Mouse (Mus musculus): ENCODE data around the gene 2010300C02Rik. TPM values are rescaled to one million over a fixed set of nuclear protein-coding genes. Genes with fewer than 3 reads are reported as not detected.
A peak's percentile ranks its signal among the peaks of the same experiment; 100 is the strongest.

The 2010300C02Rik gene
- total RNA-seq (2017) = 0.06 and 1.4 TPM in 2 replicates

DNA sequence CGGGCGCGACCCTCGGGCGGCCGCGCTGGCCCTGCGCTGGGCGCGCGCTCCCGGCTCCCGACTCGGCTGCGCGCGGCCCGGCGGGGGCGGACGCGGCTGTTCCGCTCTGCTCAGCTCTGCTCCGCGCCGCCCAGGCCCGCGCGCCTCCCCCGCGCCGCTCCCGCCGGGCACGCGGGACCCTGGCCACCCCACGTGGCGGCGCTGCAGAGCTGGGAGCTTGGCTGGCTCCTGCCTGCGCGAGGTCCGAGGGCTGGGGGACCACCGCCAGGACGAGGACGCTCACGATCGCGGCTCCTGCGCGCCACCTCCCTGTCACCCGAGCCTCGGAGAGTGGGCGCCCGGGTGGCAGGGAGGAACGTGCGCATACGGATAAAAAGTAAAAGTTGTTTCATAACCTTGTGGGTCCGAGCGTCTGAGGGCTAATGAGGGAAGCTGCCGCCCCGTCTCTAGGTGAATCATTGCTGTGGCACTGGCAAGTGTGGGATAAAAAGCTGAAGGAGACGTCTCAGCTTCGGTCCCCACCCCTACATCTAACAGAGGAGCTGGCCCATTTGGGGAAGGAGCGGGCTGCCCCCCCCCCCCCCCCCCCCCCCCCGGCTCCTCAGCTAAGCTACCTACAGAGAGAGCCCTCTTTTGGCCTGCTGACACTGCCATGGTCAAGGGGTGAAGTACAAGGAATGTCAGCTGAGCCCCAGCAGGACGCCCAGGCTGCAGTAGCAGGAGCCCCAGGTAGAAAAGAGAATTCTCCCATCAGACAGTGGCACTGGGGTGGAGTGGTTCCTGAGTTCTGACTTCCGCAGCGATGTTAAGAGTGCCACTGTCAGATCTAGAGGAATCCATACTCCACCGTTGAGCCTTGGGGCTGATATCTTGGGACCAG, at the start of gene 2010300C02Rik:
Gene 2010300C02Rik (minus strand): TSS at position 325 of the 880 bp plus-strand sequence.
- ATAC-seq (replicated peaks in 1 of 2; ENCODE audit: insufficient read depth in 1 of 2, low FRiP score in 2 of 2, low TSS enrichment in 1 of 2, low read depth in 1 of 2, poor library complexity in 2 of 2, severe bottlenecking in 2 of 2) = peak in 1 of 2 experiments; percentile 27; a peak in 1 of 4 replicates

- ATAC-seq (replicated peaks in 1 of 2; ENCODE audit: insufficient read depth in 1 of 2, low FRiP score in 2 of 2, low TSS enrichment in 1 of 2, low read depth in 1 of 2, poor library complexity in 2 of 2, severe bottlenecking in 2 of 2) = no peak
Observed at GRCm38 (mm10) chr1:37759407-37759806, 39.5 kb upstream of the 2010300C02Rik start.

GRCm38 (mm10) chr1:37744650-37745259, 24.9 kb upstream of the 2010300C02Rik start:
- ATAC-seq (replicated peaks in 1 of 2; ENCODE audit: insufficient read depth in 1 of 2, low FRiP score in 2 of 2, low TSS enrichment in 1 of 2, low read depth in 1 of 2, poor library complexity in 2 of 2, severe bottlenecking in 2 of 2) = 0 out of 4 replicates have a peak, but pooled peaks of 1 of the 2 experiments have one; percentile 37

- ATAC-seq (replicated peaks in 1 of 2; ENCODE audit: insufficient read depth in 1 of 2, low FRiP score in 2 of 2, low TSS enrichment in 1 of 2, low read depth in 1 of 2, poor library complexity in 2 of 2, severe bottlenecking in 2 of 2) = no peak
Observed at GRCm38 (mm10) chr1:37742602-37743270, 22.9 kb upstream of the 2010300C02Rik start.

DNA sequence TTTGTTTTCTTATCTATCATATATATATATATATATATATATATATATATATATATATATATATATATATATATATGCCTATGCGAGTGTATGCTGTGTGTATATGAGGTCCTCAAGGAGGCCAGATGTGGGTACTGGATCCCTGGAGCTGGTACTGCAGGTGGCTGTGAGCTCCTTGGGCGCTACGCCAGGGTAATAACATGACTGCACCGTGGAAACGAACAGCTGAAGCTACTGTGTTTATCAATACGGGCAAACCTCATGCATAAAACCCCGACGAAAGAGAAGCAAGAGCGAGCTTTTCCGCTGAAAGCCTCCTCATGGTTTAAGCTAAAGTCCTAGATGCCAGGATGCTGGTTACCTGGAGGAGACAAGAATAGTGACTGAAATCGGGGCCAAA, 22.2 kb upstream of the 2010300C02Rik start:
- ATAC-seq (replicated peaks in 1 of 2; ENCODE audit: insufficient read depth in 1 of 2, low FRiP score in 2 of 2, low TSS enrichment in 1 of 2, low read depth in 1 of 2, poor library complexity in 2 of 2, severe bottlenecking in 2 of 2) = no peak

- ATAC-seq (replicated peaks in 1 of 2; ENCODE audit: insufficient read depth in 1 of 2, low FRiP score in 2 of 2, low TSS enrichment in 1 of 2, low read depth in 1 of 2, poor library complexity in 2 of 2, severe bottlenecking in 2 of 2) = no peak
Observed at GRCm38 (mm10) chr1:37740161-37740802, 20.4 kb upstream of the 2010300C02Rik start.

DNA sequence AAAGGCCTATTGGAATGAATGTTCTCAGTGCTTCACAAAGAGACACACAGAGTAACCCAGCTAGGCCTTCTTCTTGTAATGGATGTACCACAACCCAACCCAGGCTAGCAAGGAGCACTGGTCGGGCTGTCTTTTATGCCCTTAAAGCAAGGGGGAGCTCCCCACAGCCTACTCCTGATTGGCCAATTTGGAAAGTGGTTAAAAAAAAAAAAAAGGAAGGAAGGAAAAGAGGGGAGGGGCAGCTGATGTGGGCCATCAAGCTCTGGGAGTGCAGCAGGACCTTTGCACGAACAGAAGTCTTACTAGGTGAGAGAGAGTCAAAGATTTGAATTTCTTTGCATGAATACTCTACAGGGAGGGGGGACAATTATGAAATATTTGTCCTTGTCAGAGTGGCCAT, 19.0 kb upstream of the 2010300C02Rik start:
- no peak for ATAC-seq (replicated peaks in 1 of 2; ENCODE audit: insufficient read depth in 1 of 2, low FRiP score in 2 of 2, low TSS enrichment in 1 of 2, low read depth in 1 of 2, poor library complexity in 2 of 2, severe bottlenecking in 2 of 2)

DNA sequence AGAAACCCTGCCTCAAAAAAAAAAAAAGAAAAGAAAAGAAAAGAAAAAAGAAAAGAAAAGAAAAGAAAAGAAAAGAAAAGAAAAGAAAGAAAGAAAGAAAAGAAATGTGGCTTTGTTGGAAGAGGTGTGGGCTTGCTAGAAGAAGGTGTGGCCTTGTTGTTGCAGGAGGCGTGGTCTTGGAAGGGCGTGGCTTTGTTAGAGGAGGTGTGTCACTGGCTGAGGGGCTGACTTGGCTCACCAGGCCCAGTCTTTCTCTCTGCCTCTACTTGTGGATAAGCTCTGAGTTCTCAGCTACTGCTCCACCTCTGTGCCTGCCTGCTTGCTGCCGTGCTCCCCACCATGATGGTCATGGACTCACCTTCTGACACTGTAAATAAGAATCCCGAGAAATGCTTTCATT, 17.2 kb upstream of the 2010300C02Rik start:
- ATAC-seq (replicated peaks in 1 of 2; ENCODE audit: insufficient read depth in 1 of 2, low FRiP score in 2 of 2, low TSS enrichment in 1 of 2, low read depth in 1 of 2, poor library complexity in 2 of 2, severe bottlenecking in 2 of 2) = no peak

GRCm38 (mm10) chr1:37735932-37736331, 16.0 kb upstream of the 2010300C02Rik start:
- ATAC-seq (replicated peaks in 1 of 2; ENCODE audit: insufficient read depth in 1 of 2, low FRiP score in 2 of 2, low TSS enrichment in 1 of 2, low read depth in 1 of 2, poor library complexity in 2 of 2, severe bottlenecking in 2 of 2) = no peak

- ATAC-seq (replicated peaks in 1 of 2; ENCODE audit: insufficient read depth in 1 of 2, low FRiP score in 2 of 2, low TSS enrichment in 1 of 2, low read depth in 1 of 2, poor library complexity in 2 of 2, severe bottlenecking in 2 of 2) = no peak
Observed at GRCm38 (mm10) chr1:37734841-37735240, 15.0 kb upstream of the 2010300C02Rik start.

GRCm38 (mm10) chr1:37729353-37729752, 9.5 kb upstream of the 2010300C02Rik start:
- ATAC-seq (replicated peaks in 1 of 2; ENCODE audit: insufficient read depth in 1 of 2, low FRiP score in 2 of 2, low TSS enrichment in 1 of 2, low read depth in 1 of 2, poor library complexity in 2 of 2, severe bottlenecking in 2 of 2) = no peak

- peak; percentile 43 to 56; a peak in 1 of 4 replicates for ATAC-seq (replicated peaks in 1 of 2; ENCODE audit: insufficient read depth in 1 of 2, low FRiP score in 2 of 2, low TSS enrichment in 1 of 2, low read depth in 1 of 2, poor library complexity in 2 of 2, severe bottlenecking in 2 of 2)
Observed at GRCm38 (mm10) chr1:37728053-37728452, 8.2 kb upstream of the 2010300C02Rik start.

DNA sequence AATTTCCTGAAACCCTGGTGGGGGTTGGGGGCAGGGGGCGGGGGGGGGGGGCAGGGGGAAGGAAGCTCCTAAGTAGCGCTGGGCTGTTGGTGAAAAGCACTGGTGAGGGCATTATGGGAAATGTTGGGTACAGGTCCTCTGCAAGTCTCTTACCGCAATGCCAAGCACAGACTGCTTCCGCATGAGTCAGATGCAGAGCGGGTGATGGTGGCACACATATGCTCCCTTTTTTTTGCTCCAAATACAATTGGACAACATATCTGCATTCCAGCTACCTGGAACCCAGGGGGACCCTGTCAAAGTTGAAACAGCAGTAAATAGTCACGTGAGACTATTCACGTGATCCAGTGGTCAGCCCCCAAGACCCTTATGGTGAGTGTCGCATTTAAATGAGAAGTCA, 7.3 kb upstream of the 2010300C02Rik start:
- ATAC-seq (replicated peaks in 1 of 2; ENCODE audit: insufficient read depth in 1 of 2, low FRiP score in 2 of 2, low TSS enrichment in 1 of 2, low read depth in 1 of 2, poor library complexity in 2 of 2, severe bottlenecking in 2 of 2) = no peak

GRCm38 (mm10) chr1:37726426-37726825, 6.5 kb upstream of the 2010300C02Rik start:
- no peak for ATAC-seq (replicated peaks in 1 of 2; ENCODE audit: insufficient read depth in 1 of 2, low FRiP score in 2 of 2, low TSS enrichment in 1 of 2, low read depth in 1 of 2, poor library complexity in 2 of 2, severe bottlenecking in 2 of 2)

DNA sequence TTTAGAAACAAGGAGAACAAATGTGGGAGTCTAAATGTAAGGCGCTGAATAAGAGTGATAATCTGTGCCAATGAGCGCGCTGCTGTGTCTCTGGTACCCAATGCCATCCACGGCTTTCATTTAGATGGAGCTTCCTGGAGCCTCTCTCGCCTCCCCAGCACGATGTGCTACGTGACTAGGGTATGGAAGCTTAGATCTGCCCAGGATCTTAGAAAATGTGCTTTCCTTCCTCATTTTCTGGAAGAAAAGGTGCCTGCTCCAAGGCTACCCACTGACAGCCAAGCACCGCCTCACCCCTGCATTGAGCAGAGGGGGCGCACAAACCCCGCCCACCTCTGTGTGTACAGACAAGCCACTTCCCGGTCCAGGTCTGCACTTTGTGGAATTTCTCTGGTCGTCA, 6.0 kb upstream of the 2010300C02Rik start:
- no peak for ATAC-seq (replicated peaks in 1 of 2; ENCODE audit: insufficient read depth in 1 of 2, low FRiP score in 2 of 2, low TSS enrichment in 1 of 2, low read depth in 1 of 2, poor library complexity in 2 of 2, severe bottlenecking in 2 of 2)

DNA sequence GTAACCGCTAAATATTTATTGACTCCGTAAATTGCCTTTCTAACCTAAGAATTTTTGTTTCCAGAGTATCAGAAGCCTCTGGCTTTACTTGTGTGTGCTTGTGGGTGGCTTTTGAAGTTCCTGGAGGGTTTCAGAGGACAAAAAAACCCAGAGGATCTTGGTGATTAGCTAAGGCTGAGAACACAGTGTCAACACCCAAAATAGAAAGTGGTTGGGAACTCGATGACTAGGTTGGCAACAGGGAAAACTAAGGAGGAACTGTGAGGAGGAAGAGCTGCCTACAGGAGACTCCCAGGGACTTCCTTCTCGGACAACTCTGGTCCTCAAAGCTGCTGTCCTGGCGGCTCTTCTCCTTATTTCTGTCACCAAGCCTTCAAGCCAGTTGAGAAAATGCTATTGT, 1.2 kb upstream of the 2010300C02Rik start:
- ATAC-seq (replicated peaks in 1 of 2; ENCODE audit: insufficient read depth in 1 of 2, low FRiP score in 2 of 2, low TSS enrichment in 1 of 2, low read depth in 1 of 2, poor library complexity in 2 of 2, severe bottlenecking in 2 of 2) = no peak

DNA sequence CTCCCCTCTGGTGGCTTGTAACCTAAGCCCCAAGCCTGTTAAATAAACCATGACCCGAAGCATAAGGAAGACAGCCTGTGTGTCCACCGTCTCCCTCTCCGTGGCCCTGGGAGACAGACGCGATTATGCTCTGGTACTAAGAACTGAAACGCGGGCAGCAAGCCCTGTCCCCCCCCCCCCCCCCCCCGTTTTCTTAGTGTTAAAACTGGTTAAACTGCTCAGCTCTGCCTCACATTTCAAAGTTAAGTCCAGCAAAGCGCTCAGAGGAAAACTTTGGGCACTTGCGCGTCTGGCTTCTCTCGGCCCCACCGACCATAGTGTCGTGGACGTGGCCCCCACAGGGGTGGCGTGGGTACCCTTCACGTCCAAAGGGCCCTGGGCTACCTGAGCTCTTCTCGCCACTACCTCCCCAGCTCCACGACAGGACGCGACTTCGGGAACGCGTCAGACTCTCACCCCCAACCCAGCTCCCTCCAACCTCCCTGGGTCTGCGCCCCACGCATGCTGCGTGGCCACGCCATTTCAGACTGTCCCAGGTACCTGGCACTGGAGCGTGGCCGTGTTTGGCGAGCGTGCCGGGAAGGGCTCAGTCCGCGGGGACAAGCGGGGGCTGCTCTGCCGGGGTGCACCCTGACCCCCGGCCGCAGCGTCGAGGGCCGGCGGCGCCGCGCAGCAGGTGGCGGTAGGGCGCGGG, 708 bp downstream of the 2010300C02Rik start:
- ATAC-seq (replicated peaks in 1 of 2; ENCODE audit: insufficient read depth in 1 of 2, low FRiP score in 2 of 2, low TSS enrichment in 1 of 2, low read depth in 1 of 2, poor library complexity in 2 of 2, severe bottlenecking in 2 of 2) = no peak

Data from hematopoietic stem cell, adult 5-6 weeks (primary cell).